Mouse (Mus musculus): ENCODE data around the gene Gm21900. TPM values are rescaled to one million over a fixed set of nuclear protein-coding genes. Genes with fewer than 3 reads are reported as not detected.
"Not testable (repeated sequence)": the region's sequence is repeated elsewhere in the genome, so short reads cannot be mapped to it uniquely, and the experiment has no call there.

Gm21900 gene
- polyA plus RNA-seq (2012; rRNA removed) (not detected in 2 replicates), polyA plus RNA-seq (2014; fragmentation: Nextera tagmentation; extraction: Ambion mirVana) (not detected in 2 replicates)

DNA sequence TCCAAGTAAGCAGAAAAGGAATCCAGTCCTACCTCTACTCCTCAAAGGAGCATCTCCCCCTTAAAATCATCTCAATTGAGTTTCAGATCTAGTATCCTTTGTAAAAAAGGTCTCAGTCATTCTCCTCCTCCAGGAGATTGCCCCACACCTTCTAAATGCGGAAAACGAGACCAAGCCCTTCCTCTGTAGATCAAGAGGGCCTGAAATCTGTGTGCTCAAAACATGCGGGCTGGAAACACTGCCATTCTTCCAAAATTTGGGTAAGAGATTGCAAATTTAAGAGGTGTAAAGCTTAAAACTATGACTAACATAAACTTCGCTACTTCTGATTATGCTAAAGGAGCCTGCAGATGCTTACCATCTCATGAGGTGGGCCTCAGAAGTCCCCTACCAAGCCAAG lies at the start of gene Gm21900:
Gene Gm21900 (plus strand): TSS at position 301 of the 400 bp plus-strand sequence.
- not testable (repeated sequence) for H3K36me3 ChIP-seq (ENCODE audit: control insufficient read depth, insufficient read depth, low read length); H3K9ac ChIP-seq (ENCODE audit: low read depth, low read length, severe bottlenecking); H3K27ac ChIP-seq (replicated peaks; ENCODE audit: low read depth, low read length); H3K4me1 ChIP-seq (ENCODE audit: control insufficient read depth, insufficient read depth, low read length); ATAC-seq (ENCODE audit: low FRiP score, low read depth); H3K4me3 ChIP-seq (replicated peaks; ENCODE audit: low read length); H3K4me2 ChIP-seq (replicated peaks; ENCODE audit: low read depth, low read length, severe bottlenecking); H3K9me3 ChIP-seq (ENCODE audit: control insufficient read depth, low read length); DNase-seq (ENCODE audit: low spot score); H3K27me3 ChIP-seq (ENCODE audit: control insufficient read depth, insufficient read depth, low read length)
- 82% methylated on average over 1 of the region's 4 CpGs for WGBS

DNA sequence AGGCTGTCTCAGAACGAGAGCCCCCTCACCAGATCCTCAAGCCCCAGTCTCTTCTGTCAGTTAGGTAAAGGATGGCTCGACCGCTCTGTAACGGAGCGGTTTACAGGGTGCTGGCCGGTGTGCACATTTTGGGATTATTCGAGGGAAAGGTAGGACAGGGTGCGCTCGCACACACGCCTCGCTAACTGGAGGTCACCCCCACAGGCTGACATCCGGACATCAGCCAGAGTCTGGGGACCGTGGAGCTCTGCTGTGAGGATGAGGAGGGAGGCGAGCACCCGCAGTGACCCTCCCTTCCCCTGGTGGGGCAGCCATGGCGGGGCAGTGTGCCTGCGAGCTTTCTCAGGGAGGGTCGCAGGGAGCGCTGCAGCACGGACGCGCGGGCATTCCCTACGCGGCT lies 27.4 kb downstream of the Gm21900 start:
- H3K9ac ChIP-seq (ENCODE audit: low read depth, low read length, severe bottlenecking); H3K9me3 ChIP-seq (ENCODE audit: control insufficient read depth, low read length); H3K27ac ChIP-seq (replicated peaks; ENCODE audit: low read depth, low read length); H3K36me3 ChIP-seq (ENCODE audit: control insufficient read depth, insufficient read depth, low read length); H3K4me1 ChIP-seq (ENCODE audit: control insufficient read depth, insufficient read depth, low read length); H3K27me3 ChIP-seq (ENCODE audit: control insufficient read depth, insufficient read depth, low read length); DNase-seq (ENCODE audit: low spot score); H3K4me3 ChIP-seq (replicated peaks; ENCODE audit: low read length); H3K4me2 ChIP-seq (replicated peaks; ENCODE audit: low read depth, low read length, severe bottlenecking); ATAC-seq (ENCODE audit: low FRiP score, low read depth): not testable (repeated sequence)
- WGBS: no CpG with 5 or more reads among the region's 25 CpGs

Other genes with a start within 250 kb of the Gm21900 start
- gene Gm28510, start 203.6 kb upstream of the Gm21900 start, polyA plus RNA-seq (2012; rRNA removed): not detected in 2 replicates
- gene Gm28510, start 203.6 kb upstream of the Gm21900 start, polyA plus RNA-seq (2014; fragmentation: Nextera tagmentation; extraction: Ambion mirVana): not detected in 2 replicates
- gene Gm20737, start 80.3 kb upstream of the Gm21900 start, polyA plus RNA-seq (2012; rRNA removed): not detected in 2 replicates
- not detected in 2 replicates for gene Gm20737, start 80.3 kb upstream of the Gm21900 start, polyA plus RNA-seq (2014; fragmentation: Nextera tagmentation; extraction: Ambion mirVana)
- not detected in 2 replicates for gene Gm21775, start 62.9 kb upstream of the Gm21900 start, polyA plus RNA-seq (2012; rRNA removed)
- not detected in 2 replicates for gene Gm21775, start 62.9 kb upstream of the Gm21900 start, polyA plus RNA-seq (2014; fragmentation: Nextera tagmentation; extraction: Ambion mirVana)
- not detected in 2 replicates for gene Gm20777, start 136.1 kb downstream of the Gm21900 start, polyA plus RNA-seq (2012; rRNA removed)
- not detected in 2 replicates for gene Gm20777, start 136.1 kb downstream of the Gm21900 start, polyA plus RNA-seq (2014; fragmentation: Nextera tagmentation; extraction: Ambion mirVana)

Measured in limb, embryonic 14.5 days (tissue).